Mouse (Mus musculus) mesoderm, embryonic 11.5 days (tissue): ENCODE measurements around the gene Emd.
"Not testable (repeated sequence)": the region's sequence is repeated elsewhere in the genome, so short reads cannot be mapped to it uniquely, and the experiment has no call there.

Experiments used
- DNase-seq: peaks from one replicate; pipeline ENCODE4 v3.0.0-alpha.2; 2012; ENCODE audit warnings: low read depth, low spot score

Emd gene

DNA sequence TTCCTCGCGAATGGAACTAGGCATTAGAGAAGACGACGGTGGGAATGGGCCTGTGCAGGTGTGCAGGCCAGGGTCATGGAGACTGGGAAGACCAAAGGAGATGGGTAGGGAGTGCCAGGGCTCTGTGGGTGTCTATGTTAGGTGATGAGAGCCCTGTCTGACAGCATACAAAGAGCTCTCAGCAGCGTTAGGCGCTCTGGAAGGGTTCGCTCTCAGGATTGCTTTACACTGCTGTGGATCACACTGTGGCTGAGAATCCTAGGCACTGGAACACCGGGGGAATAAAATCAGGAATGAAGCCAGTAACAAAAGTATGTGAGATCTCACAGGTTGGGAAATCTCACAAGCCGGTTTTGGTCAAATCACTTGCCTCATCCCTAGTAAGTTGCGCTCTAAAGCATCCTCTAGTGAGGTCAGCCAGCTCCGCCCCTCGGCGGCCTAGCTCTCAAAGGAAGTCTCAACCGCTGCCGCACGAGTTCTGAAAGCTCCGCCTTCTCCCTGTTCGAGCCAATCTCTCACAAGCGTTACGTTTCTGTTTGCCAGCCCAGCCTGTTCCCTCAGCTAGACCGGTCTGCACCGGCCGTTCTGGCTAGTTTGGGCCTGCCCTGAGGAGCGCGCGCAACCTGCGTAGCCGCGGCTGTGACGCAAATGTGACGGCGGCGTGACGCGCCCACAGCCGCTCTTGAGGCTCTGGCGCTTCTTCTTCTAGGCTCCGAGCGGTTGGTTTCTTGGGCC lies at the start of gene Emd:
Gene Emd, plus strand, starts transcription at position 535 of the 735 bp plus-strand sequence.
- peak; percentile 92 for DNase-seq

DNA sequence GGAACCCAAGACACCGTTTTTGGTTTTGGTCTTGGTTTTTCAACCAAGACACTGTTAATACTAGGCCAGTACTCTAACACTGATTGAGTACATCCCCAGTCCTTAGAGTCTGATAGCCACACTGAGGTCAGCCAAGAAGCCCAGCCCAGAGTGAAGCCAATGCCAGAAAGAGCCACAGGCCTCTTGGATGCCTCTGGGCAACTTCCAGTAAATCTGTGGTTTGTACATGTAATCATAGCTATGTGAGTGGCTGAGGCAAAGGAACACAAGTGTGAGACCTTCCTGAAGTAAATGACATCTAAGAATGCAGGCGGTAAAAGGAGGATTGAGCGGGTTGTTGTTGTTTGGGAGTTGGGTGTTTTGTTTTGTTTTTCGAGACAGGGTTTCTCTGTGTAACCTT lies 36.0 kb upstream of the Emd start:
- DNase-seq, result no peak

DNA sequence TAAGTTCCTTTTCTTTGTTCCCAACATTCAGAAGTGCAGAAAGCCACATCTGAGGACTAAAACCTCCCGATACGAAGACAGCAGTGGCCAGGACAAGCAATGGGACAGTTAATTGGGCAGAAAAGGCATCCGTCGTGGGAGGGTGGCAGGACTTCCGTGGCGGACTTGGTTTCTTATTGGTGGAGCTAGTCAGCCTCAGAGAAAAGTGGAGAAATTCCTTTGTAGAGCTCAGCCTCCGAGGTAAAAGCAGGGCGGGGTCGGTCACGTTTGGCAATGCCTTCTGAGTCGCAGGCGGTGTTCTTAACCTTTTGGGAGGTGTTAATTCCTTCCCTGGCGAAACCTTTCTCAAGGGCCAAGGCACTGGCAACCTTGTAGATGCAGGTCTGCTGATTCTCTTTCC lies 35.0 kb upstream of the Emd start:
- DNase-seq, result no peak

DNA sequence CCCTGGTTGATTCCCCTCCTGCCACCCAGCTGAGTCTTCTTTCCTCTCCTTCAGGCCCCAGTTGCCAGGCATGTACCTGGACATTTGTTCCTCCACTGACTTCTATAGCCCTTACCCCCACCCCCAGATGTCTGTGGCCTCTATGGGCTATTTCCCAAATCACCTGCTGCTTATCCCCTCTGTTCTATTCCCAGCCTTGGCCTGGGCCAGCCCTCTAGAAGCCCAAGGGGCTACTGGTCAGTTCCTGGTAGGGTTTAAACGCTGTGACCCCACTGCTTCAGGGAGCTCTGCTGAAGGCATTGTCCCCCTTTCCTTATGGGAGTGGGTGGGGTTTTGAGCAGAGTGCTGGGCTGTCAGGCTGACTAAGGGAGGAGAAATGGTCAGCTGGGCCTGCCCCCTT lies 34.4 kb upstream of the Emd start:
- DNase-seq, result not testable (repeated sequence)

DNA sequence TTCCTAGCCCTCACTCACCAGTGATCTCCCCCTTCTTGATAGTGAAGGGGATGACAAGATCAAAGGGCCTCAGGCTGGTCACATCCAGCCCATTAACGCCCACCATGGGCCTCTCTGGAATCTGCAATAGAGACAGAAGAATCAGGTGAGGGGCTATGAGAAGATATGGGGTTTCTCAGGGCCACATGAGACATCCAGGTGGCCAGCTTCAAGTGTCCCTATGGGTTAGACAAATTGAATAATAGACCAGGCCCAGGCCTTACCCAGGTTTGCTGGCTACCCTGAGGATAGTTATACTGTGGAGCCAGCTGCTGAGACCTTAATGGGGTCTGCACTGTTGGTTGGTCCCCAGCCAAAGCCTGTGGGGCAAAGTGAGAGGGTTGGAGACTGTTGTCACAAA lies 24.4 kb upstream of the Emd start:
- no peak for DNase-seq

DNA sequence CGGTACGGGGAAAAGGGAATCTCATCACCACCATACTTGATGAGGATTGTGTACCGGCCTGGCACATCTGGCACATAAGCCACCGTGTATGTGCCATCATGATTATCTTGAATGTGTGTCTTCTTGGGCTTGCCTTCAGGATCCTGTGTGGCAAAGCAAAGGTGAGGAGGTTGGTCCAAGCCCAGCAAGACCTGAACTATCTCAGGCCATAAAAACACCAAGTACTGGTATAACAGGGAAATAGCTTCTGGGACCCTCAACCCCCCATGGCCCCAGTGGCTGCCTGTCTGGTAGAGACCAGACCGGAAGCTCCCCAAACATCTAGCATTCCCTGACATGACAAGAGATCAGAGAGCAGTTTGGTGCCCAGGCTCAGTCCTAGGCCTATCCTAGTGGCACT lies 21.3 kb upstream of the Emd start:
- no peak for DNase-seq

DNA sequence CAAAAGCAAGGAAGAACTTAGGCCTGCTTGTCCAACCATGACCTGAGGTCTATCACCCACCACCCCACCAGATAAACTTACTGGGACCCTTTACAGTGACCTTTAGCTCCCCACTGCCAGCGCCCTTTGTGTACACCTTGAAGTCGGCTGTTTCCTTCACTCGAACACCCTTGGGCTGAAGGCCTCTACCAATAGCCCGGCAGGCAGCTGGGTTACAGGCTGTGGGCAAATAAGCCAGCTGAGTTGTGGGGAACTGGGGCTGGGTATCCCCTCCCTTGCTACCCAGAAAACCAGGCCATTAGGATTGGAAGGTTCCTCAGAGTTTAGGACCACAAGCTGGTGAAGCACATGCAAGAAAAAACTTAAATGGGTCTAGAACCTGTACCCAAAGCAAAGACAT lies 14.2 kb upstream of the Emd start:
- no peak for DNase-seq

DNA sequence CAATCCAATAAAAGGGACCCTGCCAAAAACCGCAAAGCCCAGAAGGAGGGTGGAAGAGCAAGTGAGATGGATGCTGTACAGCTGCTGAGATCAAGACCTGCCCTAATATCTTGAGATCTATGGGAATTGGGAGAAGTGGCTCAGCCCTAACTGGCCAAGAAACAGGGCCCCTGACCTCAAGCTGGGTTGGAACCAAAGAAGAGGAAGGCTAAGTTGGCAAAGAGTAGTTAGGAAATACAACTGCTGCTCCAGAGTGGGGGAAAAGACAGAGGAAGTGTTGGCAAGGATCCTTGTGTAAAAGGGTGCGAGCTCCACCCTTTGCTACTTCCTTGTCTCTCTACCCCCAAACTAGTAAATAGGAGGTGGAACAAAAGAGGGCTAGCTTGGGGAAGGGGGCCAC lies 11.1 kb upstream of the Emd start:
- no peak for DNase-seq

DNA sequence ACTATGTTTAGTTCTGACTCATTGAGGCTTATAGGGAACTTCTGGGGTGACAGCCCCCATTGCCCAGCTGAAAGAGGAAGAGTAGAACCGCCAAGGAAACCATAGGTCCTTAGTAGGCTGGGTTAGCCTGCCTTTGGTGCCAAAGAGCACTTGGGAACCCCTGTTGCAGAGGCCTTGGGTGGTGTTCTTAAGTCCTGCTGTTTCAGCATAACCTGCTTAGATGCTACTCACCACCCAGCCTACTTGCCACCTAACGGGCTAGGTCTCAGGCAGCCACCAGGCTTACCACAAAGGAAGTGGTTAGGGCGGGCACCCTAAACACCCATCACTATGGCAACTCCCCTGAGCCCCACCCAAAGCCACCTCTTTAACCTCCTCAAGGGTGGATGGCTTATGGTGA lies 10.7 kb upstream of the Emd start:
- no peak for DNase-seq

DNA sequence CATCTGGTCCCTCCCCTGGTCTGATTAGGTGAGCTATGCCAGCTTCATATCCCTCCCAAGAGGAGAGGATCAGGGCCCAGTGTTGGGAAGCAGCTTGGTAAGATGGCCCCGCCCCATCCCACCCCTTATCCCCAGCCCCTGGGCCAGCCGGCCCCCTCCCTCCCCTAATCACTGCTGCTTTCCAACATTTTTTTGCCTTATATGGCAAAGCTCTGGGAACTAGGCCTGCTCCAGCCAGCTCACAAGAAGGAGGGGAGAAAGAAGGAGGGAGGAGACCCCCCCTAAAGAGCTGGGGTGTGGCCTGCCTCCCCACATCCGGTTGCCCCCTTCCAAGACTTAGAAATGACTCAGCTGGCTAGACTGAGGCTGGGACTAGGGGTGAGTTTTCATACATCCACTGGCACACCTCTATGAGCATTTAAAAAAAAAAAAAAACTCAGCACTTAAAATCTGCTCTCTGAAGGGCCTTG lies 9.8 kb upstream of the Emd start:
- DNase-seq, result peak; percentile 74

DNA sequence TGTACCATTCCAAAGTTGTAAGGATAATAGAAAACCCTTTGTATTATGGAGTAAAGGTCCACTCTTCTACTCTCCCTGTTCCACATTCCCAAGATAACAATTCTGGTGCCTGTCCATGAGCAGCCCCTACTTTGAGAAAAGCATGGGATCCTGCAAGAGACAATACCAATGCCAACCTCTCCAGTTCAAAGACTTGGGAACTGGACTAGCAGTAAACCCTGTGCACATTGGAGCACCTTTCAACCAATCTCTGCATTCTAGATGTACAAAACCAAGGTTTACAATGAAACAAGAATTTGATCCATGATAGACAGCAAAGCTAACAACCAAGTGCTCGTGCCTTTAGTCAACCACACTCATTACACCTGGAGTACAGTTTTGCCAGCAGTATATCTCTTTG lies 9.4 kb upstream of the Emd start:
- DNase-seq, result no peak

DNA sequence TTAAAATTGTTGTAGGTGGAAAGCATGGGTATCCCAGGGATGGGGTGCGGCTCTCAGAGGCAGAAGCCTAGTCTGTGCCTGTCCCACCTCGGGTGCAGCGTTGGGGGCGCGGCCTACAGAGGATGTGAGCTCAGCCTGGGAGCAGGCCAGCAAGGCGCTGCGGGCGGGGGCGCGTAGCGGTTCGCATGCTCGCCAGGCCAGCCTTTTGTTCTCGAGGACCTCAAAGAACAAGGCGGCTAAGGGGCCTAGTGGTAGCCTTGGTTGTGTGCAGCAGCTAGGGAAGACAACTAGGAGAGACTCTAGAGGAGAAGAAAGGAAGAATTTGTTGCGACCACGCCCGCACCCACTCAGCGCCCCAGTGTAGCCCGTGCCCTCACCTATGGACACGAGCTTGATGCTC lies 8.8 kb upstream of the Emd start:
- peak; percentile 73 for DNase-seq

DNA sequence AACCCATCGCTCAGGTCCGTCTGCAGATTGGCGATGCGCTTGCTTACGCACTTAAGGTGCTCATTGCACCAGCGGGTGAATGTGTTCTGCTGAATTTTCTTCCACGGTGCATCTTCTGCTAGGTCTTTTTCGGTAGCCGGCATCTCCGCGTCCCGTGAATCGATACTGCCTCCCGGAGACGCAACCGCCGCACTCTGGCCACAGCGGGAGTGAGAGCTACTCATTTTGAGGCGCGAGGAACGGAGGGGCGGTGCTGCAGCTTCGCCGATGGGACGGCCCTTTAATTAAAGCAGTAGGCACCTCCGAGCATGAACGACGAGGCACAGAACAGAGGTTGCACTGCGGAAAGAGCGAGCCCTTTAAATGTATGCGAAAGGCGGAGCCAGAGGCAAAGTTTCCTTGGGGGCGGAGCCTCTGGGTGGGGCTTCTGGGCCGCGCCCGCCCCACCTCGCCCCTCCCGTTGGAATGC lies 8.2 kb upstream of the Emd start:
- DNase-seq, result peak; percentile 94

DNA sequence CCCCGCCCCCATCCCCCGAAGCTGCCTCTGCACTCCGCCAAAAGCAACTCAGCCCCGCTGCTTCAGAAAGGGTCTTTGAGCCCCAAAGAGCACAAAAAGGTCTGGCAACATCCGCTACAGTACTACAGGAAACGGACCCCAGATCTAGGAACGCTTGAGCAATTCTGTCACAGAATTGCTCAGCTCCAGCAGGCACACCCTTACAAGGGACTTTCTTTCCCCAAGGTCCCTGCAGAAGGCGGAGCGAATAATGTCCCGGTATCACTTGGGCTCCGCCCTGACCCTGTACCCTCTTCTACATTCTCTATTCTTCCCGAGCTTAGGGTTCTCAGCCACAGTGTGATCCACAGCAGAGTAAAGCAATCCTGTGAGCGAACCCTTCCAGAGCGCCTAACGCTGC lies 7.8 kb upstream of the Emd start:
- DNase-seq, result no peak

DNA sequence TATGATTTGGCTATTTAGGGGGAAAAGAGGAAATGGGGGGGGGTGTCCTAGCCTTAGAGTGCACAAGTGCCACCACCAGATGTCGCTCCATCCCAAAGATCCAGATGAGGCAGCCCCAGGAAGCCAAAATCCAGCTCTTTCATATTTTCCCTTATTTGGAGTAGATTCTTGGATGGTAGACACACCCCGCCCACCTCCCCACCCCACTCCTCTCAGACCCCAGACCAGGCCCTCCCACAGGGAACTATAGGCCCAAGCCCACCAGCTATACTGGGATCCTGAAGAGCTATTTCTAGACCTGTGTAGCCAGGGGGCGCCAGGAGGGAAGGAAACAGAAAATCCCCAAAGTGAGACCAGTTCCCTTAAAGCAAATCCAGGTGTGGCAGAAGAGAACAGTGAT lies 5.8 kb upstream of the Emd start:
- DNase-seq, result peak; percentile 81

DNA sequence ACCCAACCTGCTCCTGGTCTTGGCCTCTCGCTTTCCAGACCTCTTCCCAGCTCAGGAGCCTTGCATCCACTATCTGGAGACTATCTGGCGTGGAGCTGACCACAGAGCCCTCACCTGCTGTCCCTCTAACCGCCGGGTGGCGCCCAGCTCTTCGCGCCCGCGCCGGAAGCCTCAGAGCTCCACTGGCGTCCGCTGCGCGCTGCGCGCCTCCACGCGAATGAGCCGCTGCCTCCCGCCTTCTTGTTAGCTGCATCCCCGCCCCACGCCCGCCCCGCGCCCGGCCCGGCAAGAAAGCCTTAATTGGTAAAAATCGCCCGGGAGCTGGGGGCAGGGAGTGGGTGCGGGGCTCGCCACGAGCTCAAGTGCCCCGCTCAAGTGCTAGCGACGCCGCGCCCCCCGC lies 4.9 kb upstream of the Emd start, which contains the start of gene Flna:
Gene Flna, minus strand, starts transcription at position 206 of the 400 bp plus-strand sequence.
- peak; percentile 43 for DNase-seq

DNA sequence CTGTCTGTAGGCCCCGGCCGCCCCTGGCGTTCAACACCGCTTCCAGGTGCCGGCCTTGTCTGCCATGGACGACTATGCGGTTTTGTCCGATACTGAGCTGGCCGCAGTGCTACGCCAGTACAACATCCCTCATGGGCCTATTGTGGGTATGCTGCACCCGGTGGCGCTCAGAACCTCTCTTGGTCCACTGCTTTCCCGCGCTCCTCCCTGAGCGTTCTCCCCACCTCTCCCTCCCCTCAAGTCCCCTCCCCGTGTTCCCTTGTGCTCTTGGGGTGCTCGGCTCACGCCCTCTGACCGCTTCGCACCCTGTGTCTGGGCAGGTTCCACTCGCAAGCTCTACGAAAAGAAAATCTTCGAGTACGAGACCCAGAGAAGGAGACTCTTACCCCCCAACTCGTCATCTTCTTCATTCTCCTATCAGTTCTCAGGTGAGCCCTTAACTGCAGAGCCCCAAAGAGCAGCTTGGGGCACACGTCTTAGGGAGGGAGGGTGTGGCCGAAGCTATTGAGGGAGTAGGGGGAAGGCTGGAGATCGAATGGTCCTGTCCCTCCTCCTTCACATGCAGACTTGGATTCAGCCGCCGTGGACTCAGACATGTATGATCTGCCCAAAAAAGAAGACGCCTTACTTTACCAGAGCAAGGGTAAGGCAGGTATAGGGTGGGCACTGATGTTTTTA lies 540 bp downstream of the Emd start:
- DNase-seq, result no peak

DNA sequence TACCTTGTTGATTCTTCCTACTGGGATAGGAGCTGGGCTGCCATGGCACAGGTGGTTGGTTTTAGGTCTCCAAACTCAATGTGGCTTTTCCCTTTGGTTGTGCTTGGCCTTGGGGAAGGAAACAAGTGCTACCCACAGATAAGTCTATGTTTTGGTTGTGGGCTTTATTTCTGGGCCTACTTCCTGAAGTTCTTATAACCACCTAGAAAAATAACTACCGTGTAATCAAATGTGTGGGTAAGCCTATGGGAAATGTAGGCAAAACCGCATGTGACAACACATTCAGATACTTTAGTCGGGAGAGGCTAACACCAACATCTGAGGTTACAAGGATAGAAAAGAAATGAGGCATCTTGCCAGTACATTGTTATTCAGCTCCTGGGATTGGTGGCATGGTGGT lies 3.3 kb downstream of the Emd start:
- no peak for DNase-seq

DNA sequence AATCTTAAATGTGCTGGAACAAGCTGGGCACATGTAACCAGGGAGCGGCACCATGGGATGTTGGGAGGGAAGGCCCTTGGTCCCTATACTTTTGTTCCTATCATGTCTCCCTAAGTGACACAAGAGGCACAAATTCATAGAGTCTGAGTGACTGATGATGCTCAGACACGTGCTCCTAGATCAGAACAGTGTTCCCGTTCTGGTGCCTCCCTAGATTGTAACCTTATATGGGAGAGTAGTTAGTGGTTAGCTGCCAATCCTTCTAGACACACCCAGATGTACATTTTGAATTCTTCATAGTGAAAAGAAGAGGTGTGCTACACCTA lies 15.2 kb downstream of the Emd start:
- no peak for DNase-seq

DNA sequence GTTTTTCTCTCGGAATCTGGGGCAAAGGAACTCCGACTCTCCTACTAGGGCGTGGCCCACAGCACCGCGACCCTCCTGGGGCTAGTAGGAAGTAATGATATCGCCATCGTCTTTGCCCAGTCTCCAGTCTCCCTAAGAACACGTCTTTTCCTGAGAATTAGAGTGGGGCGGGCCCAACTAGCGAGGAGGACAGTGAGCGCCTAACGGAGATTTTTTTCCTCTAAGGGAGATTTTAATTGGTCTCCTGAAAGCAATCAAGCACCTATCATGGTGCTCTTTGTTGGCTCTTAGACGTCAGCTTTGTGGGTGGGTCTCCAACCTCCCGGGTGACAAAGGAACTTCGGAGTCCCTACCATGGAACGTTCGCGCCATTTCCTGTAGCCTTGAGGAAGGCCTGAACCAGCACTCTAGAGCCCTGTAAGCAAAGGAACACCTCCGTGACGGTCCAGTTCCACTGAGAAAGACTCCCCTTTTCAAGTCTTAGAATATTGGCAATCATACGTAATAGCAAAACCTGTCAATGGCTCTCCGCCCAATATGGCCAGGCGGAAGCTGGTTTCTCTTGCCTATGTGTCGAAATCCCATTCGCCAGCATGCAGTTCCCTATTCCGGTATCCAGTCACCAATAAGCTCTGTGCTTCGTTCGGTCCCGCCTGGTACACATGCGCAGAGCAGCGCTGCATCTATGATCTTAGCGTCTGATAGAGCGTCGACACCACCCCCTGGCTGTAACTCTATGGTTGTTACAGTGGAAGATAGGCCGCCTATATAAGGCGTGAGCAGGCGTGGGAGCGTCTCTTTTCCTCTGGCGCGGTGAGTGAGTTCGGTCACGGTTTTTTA lies 15.8 kb downstream of the Emd start, which contains the start of gene Rpl10:
Gene Rpl10, plus strand, starts transcription at position 751 of the 840 bp plus-strand sequence.
- DNase-seq, result peak; percentile 97

DNA sequence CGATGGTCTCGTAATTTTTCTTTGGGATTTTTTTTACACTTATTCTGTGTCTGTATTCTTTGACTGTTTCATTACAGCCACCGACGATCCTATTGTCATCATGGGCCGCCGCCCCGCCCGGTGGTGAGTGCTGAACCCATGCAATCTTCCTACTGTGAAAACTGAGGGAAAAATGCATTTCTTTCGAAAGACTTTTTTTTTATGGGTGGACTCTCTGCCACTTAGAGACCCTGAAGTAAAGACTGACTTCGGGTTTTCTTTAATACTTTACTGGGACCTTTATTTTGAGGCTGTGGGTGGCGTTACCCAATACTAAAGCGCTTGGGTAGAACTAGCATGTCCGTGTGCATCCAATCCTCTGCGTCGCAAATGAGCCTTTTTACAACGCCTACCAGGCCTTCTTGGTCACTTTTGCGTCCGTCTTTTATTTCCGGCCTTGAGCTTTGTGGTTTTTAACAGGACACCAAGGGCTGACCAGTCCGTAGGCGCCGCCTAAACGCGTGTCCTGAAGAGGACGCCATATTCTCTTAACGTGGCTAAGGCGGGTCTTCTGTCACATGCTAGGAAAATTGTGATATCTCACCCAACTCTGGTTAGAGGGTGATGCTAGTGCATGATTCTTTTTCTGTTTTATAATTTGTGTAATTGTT lies 16.5 kb downstream of the Emd start:
- peak; percentile 45 for DNase-seq
